Mouse (Mus musculus) spleen, adult 2 months (tissue): ENCODE measurements around the gene Syngr3.

Experiments
- CTCF ChIP-seq: fragments of 200-500 bp; IDR thresholded peaks from 2 replicates; pipeline ENCODE4 v1.5.1; 2011; ENCODE audit warnings: mild to moderate bottlenecking, inconsistent platforms; ENCODE audit not compliant: insufficient read depth, insufficient read length, insufficient replicate concordance; ENCODE audit errors: extremely low read depth
- POLR2A ChIP-seq: fragments of 200-500 bp; IDR thresholded peaks from 2 replicates; pipeline ENCODE4 v1.6.1; 2011; ENCODE audit warnings: low read depth, low read length, inconsistent platforms

- no peak for TF ChIP-seq CTCF
- no peak for TF ChIP-seq POLR2A
Measured at GRCm38 (mm10) chr17:24644875-24645721, 44.7 kb downstream of the Syngr3 start.
